In genomic region chr16:44215513-44215912, GRCm38 (mm10) we compare ENCODE assay signal across 32 mouse cellular contexts. TPM values are rescaled to one million over a fixed set of nuclear protein-coding genes. Genes with fewer than 3 reads are reported as not detected.
A peak's percentile ranks its signal among the peaks of the same experiment; 100 is the strongest.
DNase-seq lines count a peak whose midpoint lies in the region; ATAC-seq lines count a peak whose summit lies in the region.
"Had no signal": no experiment of that assay in that cellular context is flagged by ENCODE, and none has a peak within 500 bp of the region (broad histone marks: within the 10 kb centered on the region; RNA-seq: fewer than 3 reads in every experiment).

No protein-coding gene starts in this region.

- peaks cover 31% of the 10 kb centered on the region for H3K36me3 ChIP-seq in heart, embryonic 11.5 days (ENCODE audit: control insufficient read depth, insufficient read depth, low read length)
- peaks cover 76% of the 10 kb centered on the region for H3K36me3 ChIP-seq in heart, embryonic 15.5 days

- H3K4me3 ChIP-seq in heart, embryonic 11.5 days (ENCODE audit: low read depth, low read length): no peak overlapping the region
- no peak overlapping the region for H3K4me3 ChIP-seq in heart, embryonic 15.5 days
- H3K4me3 ChIP-seq: embryonic facial prominence, embryonic 10.5 days; embryonic facial prominence, embryonic 15.5 days; forebrain, embryonic 12.5 days; heart, embryonic 13.5 days; limb, embryonic 10.5 days; limb, embryonic 15.5 days; midbrain, embryonic 13.5 days; stomach, embryonic 15.5 days had no signal

- ATAC-seq in heart, embryonic 11.5 days (replicated peaks; ENCODE audit: insufficient number of reproducible peaks, low FRiP score, low TSS enrichment): no peak
- no peak for ATAC-seq in heart, embryonic 15.5 days (replicated peaks; ENCODE audit: insufficient number of reproducible peaks, insufficient read depth, low FRiP score, low read depth)
- ATAC-seq: forebrain, postnatal 0 days; hindbrain, embryonic 16.5 days; midbrain, embryonic 13.5 days; Patski had no signal

- H3K4me2 ChIP-seq in heart, embryonic 11.5 days: no peak overlapping the region
- no peak overlapping the region for H3K4me2 ChIP-seq in heart, embryonic 15.5 days
- H3K4me2 ChIP-seq: embryonic facial prominence, embryonic 15.5 days; forebrain, embryonic 12.5 days; heart, embryonic 13.5 days; limb, embryonic 15.5 days; midbrain, embryonic 13.5 days; stomach, embryonic 15.5 days had no signal

- no peaks in the 10 kb centered on the region for H3K9me3 ChIP-seq in heart, embryonic 11.5 days (replicated peaks; ENCODE audit: control insufficient read depth, low read length)
- H3K9me3 ChIP-seq in heart, embryonic 15.5 days (replicated peaks): no peaks in the 10 kb centered on the region
- H3K9me3 ChIP-seq: embryonic facial prominence, embryonic 10.5 days; embryonic facial prominence, embryonic 15.5 days; forebrain, embryonic 12.5 days; heart, embryonic 13.5 days; limb, embryonic 10.5 days; limb, embryonic 15.5 days; midbrain, embryonic 13.5 days; stomach, embryonic 15.5 days had no signal

- peak; percentile 67 to 74 for DNase-seq in heart, adult 18-20 months
- DNase-seq in gastrocnemius, postnatal 10 days: peak; percentile 31
- peak; percentile 62 for DNase-seq in heart, postnatal 4 days
- DNase-seq in layer of hippocampus, adult 9-10 months (ENCODE audit: low spot score): no peak
- no peak for DNase-seq in adrenal gland, adult (ENCODE audit: inconsistent age in 2 of 2, low spot score in 1 of 2)
- DNase-seq in retina, embryonic 14.5 days (ENCODE audit: low spot score): no peak
- DNase-seq: adrenal gland, postnatal 36 days; cerebellum, adult 2 months; cerebellum, postnatal 14 days; forebrain, postnatal 0 days; kidney, adult 18-20 months; kidney, postnatal 36 days; layer of hippocampus, postnatal 36 days; lung, adult 2 months; lung, postnatal 10 days; retina, postnatal 1 day; right cerebral cortex, postnatal 14 days; thymus, postnatal 14 days had no signal

- H3K9ac ChIP-seq in heart, embryonic 11.5 days (ENCODE audit: low read depth, low read length): no peak overlapping the region
- H3K9ac ChIP-seq in heart, embryonic 15.5 days: no peak overlapping the region
- H3K9ac ChIP-seq: embryonic facial prominence, embryonic 15.5 days; forebrain, embryonic 12.5 days; forebrain, postnatal 0 days; heart, embryonic 13.5 days; limb, embryonic 15.5 days; liver, embryonic 14.5 days; midbrain, embryonic 13.5 days; stomach, embryonic 15.5 days had no signal

- 93% methylated on average over 9 of the region's 9 CpGs for WGBS in heart, embryonic 11.5 days (ENCODE audit: insufficient replicate concordance)
- 78% methylated on average over 9 of the region's 9 CpGs for WGBS in heart, embryonic 15.5 days

- no peaks in the 10 kb centered on the region; the same call in 1 of the 2 replicates for H3K4me1 ChIP-seq in heart, embryonic 11.5 days (ENCODE audit: control insufficient read depth, insufficient read depth, low read length)
- 0 out of 2 replicates have a peak, but pooled peaks cover 3% of the 10 kb centered on the region for H3K4me1 ChIP-seq in heart, embryonic 15.5 days (replicated peaks)
- H3K4me1 ChIP-seq: embryonic facial prominence, embryonic 10.5 days; embryonic facial prominence, embryonic 15.5 days; forebrain, embryonic 12.5 days; limb, embryonic 10.5 days; limb, embryonic 15.5 days; midbrain, embryonic 13.5 days; stomach, embryonic 15.5 days had no signal

- H3K27ac ChIP-seq in heart, embryonic 11.5 days (ENCODE audit: low read depth, low read length): no peak overlapping the region
- 0 out of 2 replicates have a peak overlapping the region, but pooled peaks have one; percentile 27 for H3K27ac ChIP-seq in heart, embryonic 15.5 days
- H3K27ac ChIP-seq: embryonic facial prominence, embryonic 10.5 days; embryonic facial prominence, embryonic 15.5 days; forebrain, embryonic 12.5 days; heart, embryonic 13.5 days; limb, embryonic 10.5 days; limb, embryonic 15.5 days; liver, embryonic 14.5 days; macrophage; midbrain, embryonic 13.5 days; stomach, embryonic 15.5 days had no signal

- H3K27me3 ChIP-seq in heart, embryonic 11.5 days (ENCODE audit: control insufficient read depth, insufficient read depth, low read length): no peaks in the 10 kb centered on the region
- no peaks in the 10 kb centered on the region for H3K27me3 ChIP-seq in heart, embryonic 15.5 days
- H3K27me3 ChIP-seq: embryonic facial prominence, embryonic 15.5 days; forebrain, embryonic 12.5 days; heart, embryonic 13.5 days; limb, embryonic 15.5 days; midbrain, embryonic 13.5 days; Patski; stomach, embryonic 15.5 days had no signal

RNA-seq across cellular contexts. Expression of gene Usf3, which starts 42.5 kb away (rescaled TPM):
- 10 to 100 TPM; 15.9 to 16.6 TPM for total RNA-seq in heart, adult 18-20 months (2021)
- 4.2 TPM in 2 replicates for polyA plus RNA-seq in heart, embryonic 11.5 days (2014; fragmentation: Nextera tagmentation; extraction: Ambion mirVana)
- 10 to 100 TPM; 35.8 to 40.6 TPM for total RNA-seq in gastrocnemius, postnatal 10 days (2021)
- polyA plus RNA-seq in heart, embryonic 15.5 days (2015; fragmentation: Nextera tagmentation; extraction: Ambion mirVana): 1.6 and 1.7 TPM in 2 replicates
- 10 to 100 TPM; 22.2 to 24.2 TPM for total RNA-seq in heart, postnatal 4 days (2021)

Comparison
In these comparisons a context has a peak if more than half of its experiments do, and no peak if none do; other contexts are left out.
1. DNase-seq: peak in heart, adult 18-20 months (2 of 2), gastrocnemius, postnatal 10 days (single experiment) and heart, postnatal 4 days (single experiment); none in layer of hippocampus, adult 9-10 months (single experiment), adrenal gland, adult (0 of 2) and retina, embryonic 14.5 days (single experiment).